Mouse (Mus musculus) neural tube, embryonic 12.5 days (tissue): ENCODE data around the gene Rsph1. TPM values are rescaled to one million over a fixed set of nuclear protein-coding genes. Genes with fewer than 3 reads are reported as not detected.

ENCODE experiments used
- ATAC-seq: fragments of 200-750 bp; cut with Nextera tagmentation; 2 replicates; pipeline ENCODE4 v1.8.0; 2017; ENCODE audit warnings: low read depth, mild to moderate bottlenecking, moderate TSS enrichment, moderate library complexity; ENCODE audit not compliant: low FRiP score
- H3K27ac ChIP-seq: fragments of 300-500 bp; sonication (generic); 2 replicates; pipeline ENCODE4 v1.5.1; 2016
- H3K27me3 ChIP-seq: fragments of 300-500 bp; sonication (generic); replicated peaks from 2 replicates; pipeline ENCODE4 v1.6.1; 2016; ENCODE audit warnings: mild to moderate bottlenecking
- H3K36me3 ChIP-seq: fragments of 300-500 bp; sonication (generic); 2 replicates; pipeline ENCODE4 v1.6.1; 2016; ENCODE audit warnings: mild to moderate bottlenecking
- H3K4me1 ChIP-seq: fragments of 300-500 bp; sonication (generic); 2 replicates; pipeline ENCODE4 v1.6.1; 2016
- H3K4me2 ChIP-seq: fragments of 300-500 bp; sonication (generic); replicated peaks from 2 replicates; pipeline ENCODE4 v1.6.1; 2016; ENCODE audit warnings: mild to moderate bottlenecking
- H3K4me3 ChIP-seq: fragments of 300-500 bp; sonication (generic); 2 replicates; pipeline ENCODE4 v1.5.1; 2016
- H3K9ac ChIP-seq: fragments of 300-500 bp; sonication (generic); 2 replicates; pipeline ENCODE4 v1.6.1; 2016; ENCODE audit warnings: mild to moderate bottlenecking
- H3K9me3 ChIP-seq: fragments of 300-500 bp; sonication (generic); 2 replicates; pipeline ENCODE4 v1.6.1; 2016; ENCODE audit warnings: mild to moderate bottlenecking
- WGBS: fragments of 180-500 bp; shearing (Covaris S2); methylation state at CpG from one replicate; pipeline ENCODE4 v1.1.7; 2016; 5-methylcytosine and 5-hydroxymethylcytosine counted together
- polyA plus RNA-seq: library from polyadenylated mRNA; unstranded; fragments of >200 nt; fragmentation: Nextera tagmentation; extraction: Ambion mirVana; gene quantifications from 2 replicates; pipeline ENCODE4 v1.2.1, GENCODE M21; 2016

The Rsph1 gene
- polyA plus RNA-seq, 1 experiment from 2014 or later, result 1.9 TPM

DNA sequence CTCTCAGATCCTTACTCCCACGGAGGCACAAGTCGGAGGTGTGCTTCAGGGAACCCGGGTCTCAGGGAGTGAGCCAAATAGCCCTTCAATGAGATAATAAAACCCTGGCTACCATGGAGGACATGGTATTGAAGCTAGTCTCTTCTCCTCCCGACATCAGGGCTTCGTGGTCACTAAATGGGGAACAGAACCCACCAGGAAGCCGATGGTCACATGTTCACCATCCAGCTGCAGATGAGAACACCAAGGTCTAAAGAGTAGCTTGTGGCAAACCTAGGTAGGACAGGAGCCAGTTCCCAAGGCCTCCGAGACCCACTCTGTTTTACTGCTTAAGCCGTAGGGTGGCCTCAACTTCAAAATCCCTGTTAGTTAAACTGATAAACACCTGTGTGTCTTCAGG, 68.5 kb downstream of the Rsph1 start:
- H3K27ac ChIP-seq, result no peak overlapping the region
- no peak for ATAC-seq
- no peak overlapping the region for H3K4me3 ChIP-seq
- 82% methylated on average over 8 of the region's 8 CpGs for WGBS
- no peaks in the 10 kb centered on the region for H3K4me1 ChIP-seq
- H3K27me3 ChIP-seq, result no peaks in the 10 kb centered on the region
- no peak overlapping the region for H3K4me2 ChIP-seq
- H3K9me3 ChIP-seq, result no peaks in the 10 kb centered on the region
- H3K9ac ChIP-seq, result no peak overlapping the region
- no peaks in the 10 kb centered on the region for H3K36me3 ChIP-seq

DNA sequence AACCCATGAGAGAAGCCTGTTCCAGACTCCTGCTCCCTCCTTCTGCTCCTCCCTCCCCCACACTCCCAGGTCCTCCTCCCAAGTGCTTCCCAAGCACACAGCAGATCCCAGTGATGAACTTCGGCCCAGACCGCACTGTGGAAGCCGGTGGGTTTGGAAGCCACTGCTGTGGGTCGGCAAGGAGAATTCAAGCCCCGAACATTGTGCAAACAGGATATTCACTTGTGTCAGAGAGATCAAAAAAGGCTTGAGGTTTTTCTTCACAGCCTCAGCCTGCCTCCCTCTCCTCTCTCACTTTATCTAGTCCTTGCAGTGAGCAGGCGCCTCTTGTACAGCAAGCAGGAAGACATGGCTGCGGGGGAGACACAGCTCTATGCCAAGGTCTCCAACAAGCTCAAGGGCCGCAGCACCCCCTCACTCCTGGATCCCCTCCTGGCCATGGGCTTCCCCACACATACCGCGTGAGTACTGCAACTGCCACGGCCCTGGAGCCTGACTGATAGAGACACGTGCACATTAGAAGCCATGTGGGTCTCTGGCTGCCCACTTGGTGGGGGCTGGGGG, 69.3 kb downstream of the Rsph1 start, which contains the start of gene Ubash3a:
Ubash3a (plus strand) TSS at position 103 of the 564 bp plus-strand sequence.
- Histone ChIP-seq H3K4me3 (no peak within 1 kb of the TSS), H3K27me3 (no peaks in the 10 kb centered on the region), H3K9me3 (no peaks in the 10 kb centered on the region), H3K4me2 (no peak within 1 kb of the TSS), H3K4me1 (no peaks in the 10 kb centered on the region), H3K36me3 (no peaks in the 10 kb centered on the region), H3K27ac (no peak within 1 kb of the TSS), H3K9ac (no peak within 1 kb of the TSS)
- ATAC-seq, result no peak
- 83% methylated on average over 12 of the region's 12 CpGs for WGBS

Other genes starting within 250 kb of the Rsph1 start
- 13.0 TPM in 2 replicates for gene Abcg1, start 219.7 kb downstream of the Rsph1 start, polyA plus RNA-seq
- gene Tff3, start 147.7 kb downstream of the Rsph1 start, polyA plus RNA-seq, result 0.60 and 1.4 TPM in 2 replicates
- gene Tff2, start 133.1 kb downstream of the Rsph1 start, polyA plus RNA-seq, result not detected in 2 replicates
- not detected in 2 replicates for gene Tff1, start 112.1 kb downstream of the Rsph1 start, polyA plus RNA-seq
- gene Tmprss3, start 78.4 kb downstream of the Rsph1 start, polyA plus RNA-seq, result not detected in 2 replicates
- gene Ubash3a, start 69.5 kb downstream of the Rsph1 start, polyA plus RNA-seq, result 0.36 and 0.85 TPM in 2 replicates
- 15.9 and 19.4 TPM in 2 replicates for gene Slc37a1, start 9.4 kb upstream of the Rsph1 start, polyA plus RNA-seq
- gene Pde9a, start 108.8 kb upstream of the Rsph1 start, polyA plus RNA-seq, result 35.2 and 42.7 TPM in 2 replicates
- gene Wdr4, start 242.6 kb upstream of the Rsph1 start, polyA plus RNA-seq, result 36.4 and 38.4 TPM in 2 replicates
- gene Ndufv3, start 242.7 kb upstream of the Rsph1 start, polyA plus RNA-seq, result 314 and 332 TPM in 2 replicates